Mouse (Mus musculus) hindbrain, embryonic 11.5 days (tissue): ENCODE data around the gene Exoc6b. TPM values are rescaled to one million over a fixed set of nuclear protein-coding genes. Genes with fewer than 3 reads are reported as not detected.
A peak's percentile ranks its signal among the peaks of the same experiment; 100 is the strongest.
"Not testable (repeated sequence)": the region's sequence is repeated elsewhere in the genome, so short reads cannot be mapped to it uniquely, and the experiment has no call there.

Experiments used
- ATAC-seq: fragments of 200-750 bp; cut with Nextera tagmentation; 2 replicates; pipeline ENCODE4 v1.8.0; 2017; ENCODE audit warnings: mild to moderate bottlenecking, moderate TSS enrichment, moderate library complexity; ENCODE audit not compliant: low FRiP score
- DNase-seq: peaks from one replicate; pipeline ENCODE4 v3.0.0-alpha.2; 2015; ENCODE audit warnings: low spot score
- H3K27ac ChIP-seq: fragments of 300-500 bp; sonication (generic); 2 replicates; pipeline ENCODE4 v1.5.1; 2014; ENCODE audit warnings: mild to moderate bottlenecking, low read depth, low read length
- H3K27me3 ChIP-seq: fragments of 300-500 bp; sonication (generic); 2 replicates; pipeline ENCODE4 v1.6.1; 2014; ENCODE audit warnings: mild to moderate bottlenecking, low read length, moderate library complexity, mixed read lengths; ENCODE audit not compliant: control insufficient read depth, insufficient read depth
- H3K36me3 ChIP-seq: fragments of 300-500 bp; sonication (generic); 2 replicates; pipeline ENCODE4 v1.6.1; 2014; ENCODE audit warnings: mild to moderate bottlenecking, low read length, moderate library complexity, mixed read lengths; ENCODE audit not compliant: control insufficient read depth, insufficient read depth
- H3K4me1 ChIP-seq: fragments of 300-500 bp; sonication (generic); replicated peaks from 2 replicates; pipeline ENCODE4 v1.6.1; 2014; ENCODE audit warnings: low read length, mixed read lengths; ENCODE audit not compliant: control insufficient read depth, insufficient read depth
- H3K4me2 ChIP-seq: fragments of 300-500 bp; sonication (generic); replicated peaks from 2 replicates; pipeline ENCODE4 v1.6.1; 2014; ENCODE audit warnings: mild to moderate bottlenecking, low read depth, low read length
- H3K4me3 ChIP-seq: fragments of 300-500 bp; sonication (generic); 2 replicates; pipeline ENCODE4 v1.5.1; 2014; ENCODE audit warnings: low read depth, low read length
- H3K9ac ChIP-seq: fragments of 300-500 bp; sonication (generic); 2 replicates; pipeline ENCODE4 v1.6.1; 2014; ENCODE audit warnings: low read depth, low read length
- H3K9me3 ChIP-seq: fragments of 300-500 bp; sonication (generic); 2 replicates; pipeline ENCODE4 v1.6.1; 2016; ENCODE audit warnings: low read length; ENCODE audit not compliant: control insufficient read depth
- WGBS: fragments of 180-500 bp; shearing (Covaris S2); extraction: QIAGEN DNeasy Blood & Tissue Kit; methylation state at CpG from one replicate; pipeline ENCODE4 v1.1.7; 2014; 5-methylcytosine and 5-hydroxymethylcytosine counted together
- polyA plus RNA-seq: library from polyadenylated mRNA; unstranded; fragments of >200 nt; fragmentation: Nextera tagmentation; extraction: Ambion mirVana; gene quantifications from 2 replicates; pipeline ENCODE4 v1.2.1, GENCODE M21; 2014

The Exoc6b gene
- polyA plus RNA-seq: 36.0 and 46.4 TPM in 2 replicates

GRCm38 (mm10) chr6:85069023-85069985, at the start of gene Exoc6b:
Exoc6b (minus strand) TSS chr6:85069513.
- H3K27ac ChIP-seq: 0 out of 2 replicates have a peak within 1 kb of the TSS, but pooled peaks have one; percentile 34

GRCm38 (mm10) chr6:85117545-85118511, 48.5 kb upstream of the Exoc6b start:
- H3K4me2 ChIP-seq, ATAC-seq, H3K9ac ChIP-seq, H3K27ac ChIP-seq, H3K9me3 ChIP-seq, H3K36me3 ChIP-seq, H3K4me1 ChIP-seq, H3K27me3 ChIP-seq, H3K4me3 ChIP-seq: not testable (repeated sequence)
- DNase-seq: peak; percentile 78
- 36% methylated on average over 8 of the region's 11 CpGs for WGBS

More at GRCm38 (mm10) chr6:85069023-85069985, at the start of gene Exoc6b:
- H3K4me2 ChIP-seq: peak within 1 kb of the TSS; percentile 66
- H3K4me1 ChIP-seq: no peaks in the 10 kb centered on the region
- WGBS: under 1% methylated on average over 62 of the region's 63 CpGs
- peak within 1 kb of the TSS; percentile 62 for H3K4me3 ChIP-seq
- H3K9ac ChIP-seq: peak within 1 kb of the TSS; percentile 78
- ATAC-seq (peak; percentile 93), DNase-seq (peak; percentile 91)
- H3K9me3 ChIP-seq: no peaks in the 10 kb centered on the region
- H3K27me3 ChIP-seq: no peaks in the 10 kb centered on the region
- no peaks in the 10 kb centered on the region for H3K36me3 ChIP-seq

- no peaks in the 10 kb centered on the region for H3K9me3 ChIP-seq
- whole genome bisulfite sequencing: 87% methylated on average over 10 of the region's 10 CpGs
- H3K4me3 ChIP-seq: no peak overlapping the region
- no peak for ATAC-seq
- H3K27ac ChIP-seq: no peak overlapping the region
- no peaks in the 10 kb centered on the region for H3K27me3 ChIP-seq
- H3K9ac ChIP-seq: no peak overlapping the region
- H3K4me2 ChIP-seq: no peak overlapping the region
- no peaks in the 10 kb centered on the region for H3K4me1 ChIP-seq
- DNase-seq: no peak
- H3K36me3 ChIP-seq: no peaks in the 10 kb centered on the region
Measured at GRCm38 (mm10) chr6:85105033-85105615, 35.8 kb upstream of the Exoc6b start.

- Histone ChIP-seq H3K9ac (no peak overlapping the region), H3K9me3 (no peaks in the 10 kb centered on the region), H3K27me3 (no peaks in the 10 kb centered on the region), H3K4me2 (no peak overlapping the region), H3K4me3 (no peak overlapping the region), H3K36me3 (no peaks in the 10 kb centered on the region), H3K4me1 (no peaks in the 10 kb centered on the region), H3K27ac (no peak overlapping the region)
- ATAC-seq: no peak
- WGBS: 88% methylated on average over 3 of the region's 3 CpGs
- no peak for DNase-seq
Measured at GRCm38 (mm10) chr6:85103321-85103720, 34.0 kb upstream of the Exoc6b start.

DNA sequence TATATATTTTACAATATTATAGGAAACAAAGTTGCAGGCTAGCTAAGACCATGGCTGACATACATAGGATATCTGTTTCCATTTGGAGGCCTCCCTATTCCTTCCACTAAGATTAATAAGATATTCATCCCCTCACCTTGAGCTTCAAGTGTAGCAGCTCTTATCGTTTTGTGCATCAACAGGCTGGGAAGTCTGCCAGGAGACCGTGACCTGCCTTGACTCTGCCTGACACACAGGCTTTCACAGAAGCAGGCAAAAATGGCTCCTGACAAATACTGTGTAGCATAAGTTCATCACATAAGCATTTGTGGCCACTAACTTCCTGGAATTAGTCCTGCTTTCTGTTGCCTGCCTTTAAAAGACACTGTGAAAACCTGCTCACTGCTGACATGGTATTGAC, 27.1 kb upstream of the Exoc6b start:
- Histone ChIP-seq H3K4me1 (no peaks in the 10 kb centered on the region), H3K27me3 (no peaks in the 10 kb centered on the region), H3K36me3 (no peaks in the 10 kb centered on the region), H3K4me3 (no peak overlapping the region), H3K9ac (no peak overlapping the region), H3K9me3 (no peaks in the 10 kb centered on the region), H3K27ac (no peak overlapping the region), H3K4me2 (no peak overlapping the region)
- DNase-seq (no peak), ATAC-seq (no peak)
- 91% methylated on average over 2 of the region's 2 CpGs for WGBS

- no peak for DNase-seq
- 92% methylated on average over 4 of the region's 4 CpGs for WGBS
Measured at GRCm38 (mm10) chr6:85087425-85087824, 18.1 kb upstream of the Exoc6b start.

DNA sequence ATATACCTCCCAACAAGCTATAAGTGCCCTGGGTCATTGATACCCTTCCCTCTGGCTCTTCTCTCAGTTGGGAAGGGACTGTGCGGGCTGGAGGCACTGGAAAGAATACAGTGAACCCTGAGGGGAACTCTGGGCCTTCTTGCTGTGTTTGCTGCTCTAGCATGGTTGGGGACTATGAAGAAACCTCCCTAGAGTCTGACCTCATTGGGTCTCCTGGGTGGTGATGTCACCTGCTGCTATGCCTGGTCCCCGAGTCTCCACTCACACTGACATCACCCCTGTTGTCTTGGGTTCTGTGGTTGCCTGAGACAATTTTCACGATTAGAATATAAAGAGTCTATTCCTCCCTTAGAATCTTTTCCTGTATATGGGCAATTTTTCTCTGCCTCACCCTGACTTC, 17.3 kb upstream of the Exoc6b start:
- ATAC-seq: no peak
- Histone ChIP-seq H3K4me3 (no peak overlapping the region), H3K4me1 (no peaks in the 10 kb centered on the region), H3K27ac (no peak overlapping the region), H3K4me2 (no peak overlapping the region), H3K9ac (no peak overlapping the region), H3K36me3 (no peaks in the 10 kb centered on the region), H3K9me3 (no peaks in the 10 kb centered on the region), H3K27me3 (no peaks in the 10 kb centered on the region)
- no peak for DNase-seq
- 81% methylated on average over 3 of the region's 3 CpGs for WGBS

More at GRCm38 (mm10) chr6:85087425-85087824, 18.1 kb upstream of the Exoc6b start:
- no peaks in the 10 kb centered on the region for H3K27me3 ChIP-seq
- H3K36me3 ChIP-seq: no peaks in the 10 kb centered on the region
- H3K4me2 ChIP-seq: no peak overlapping the region
- no peak overlapping the region for H3K9ac ChIP-seq
- no peak for ATAC-seq
- H3K9me3 ChIP-seq: no peaks in the 10 kb centered on the region
- no peak overlapping the region for H3K27ac ChIP-seq
- no peak overlapping the region for H3K4me3 ChIP-seq
- H3K4me1 ChIP-seq: no peaks in the 10 kb centered on the region

- not testable (repeated sequence) for H3K4me1 ChIP-seq, H3K4me3 ChIP-seq, H3K27me3 ChIP-seq, H3K4me2 ChIP-seq, H3K9me3 ChIP-seq, H3K36me3 ChIP-seq, H3K9ac ChIP-seq, H3K27ac ChIP-seq, ATAC-seq, DNase-seq
- WGBS: 85% methylated on average over 29 of the region's 29 CpGs
Measured at GRCm38 (mm10) chr6:85076179-85076720, 6.9 kb upstream of the Exoc6b start.
